Mouse (Mus musculus): ENCODE results near the gene Kri1. TPM values are rescaled to one million over a fixed set of nuclear protein-coding genes. Genes with fewer than 3 reads are reported as not detected.
"Not testable (repeated sequence)": the region's sequence is repeated elsewhere in the genome, so short reads cannot be mapped to it uniquely, and the experiment has no call there.

Gene Kri1
- polyA plus RNA-seq, 1 experiment, result 24.9 TPM

DNA sequence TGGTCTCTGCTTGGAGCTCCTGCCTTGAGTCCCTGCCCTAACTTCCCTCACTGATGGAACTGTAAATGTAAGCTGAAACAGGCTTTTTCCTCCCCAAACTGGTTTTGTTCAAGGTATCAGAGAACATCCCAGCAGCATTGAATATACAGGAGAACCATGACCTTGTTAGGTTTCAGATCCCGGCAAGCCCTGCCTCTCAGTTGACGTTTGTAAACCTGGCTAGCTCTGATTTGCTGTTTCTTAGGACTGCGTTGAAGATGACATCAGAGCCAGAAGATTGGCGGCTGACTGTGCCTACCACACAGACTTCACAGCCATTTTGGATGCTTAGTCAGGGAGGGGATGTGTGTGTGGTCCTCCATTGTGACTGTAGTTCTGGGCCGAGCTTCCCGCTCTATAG lies 63.9 kb downstream of the Kri1 start:
- TF ChIP-seq POLR2A (IDR thresholded peaks at IDR 0.05; ENCODE audit: low read depth, low read length) (no peak), CTCF (IDR thresholded peaks at IDR 0.05; ENCODE audit: borderline replicate concordance, insufficient read depth, low read length) (no peak)
- Histone ChIP-seq H3K27ac (ENCODE audit: insufficient read depth, low read length) (no peak overlapping the region), H3K4me1 (ENCODE audit: control insufficient read depth, insufficient read depth, low read length) (no peaks in the 10 kb centered on the region), H3K4me3 (ENCODE audit: insufficient read depth, low read length) (no peak overlapping the region)

DNA sequence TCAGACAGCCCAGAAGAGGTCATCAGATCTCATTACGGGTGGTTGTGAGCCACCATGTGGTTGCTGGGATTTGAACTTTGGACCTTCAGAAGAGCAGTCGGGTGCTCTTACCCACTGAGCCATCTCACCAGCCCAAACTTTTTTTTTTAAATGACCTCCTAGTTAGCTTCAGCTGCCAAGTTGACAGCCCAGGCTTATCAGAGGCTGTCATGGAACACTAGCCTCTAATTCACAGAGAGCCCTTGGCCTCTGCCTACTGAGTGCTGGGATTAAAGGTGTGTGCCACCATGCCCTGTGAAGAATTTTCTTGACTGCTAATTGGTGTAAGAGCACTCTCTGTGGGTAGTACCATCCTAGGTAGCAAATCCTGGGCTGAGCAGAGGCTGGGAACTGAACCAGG lies 64.3 kb downstream of the Kri1 start:
- not testable (repeated sequence) for H3K27ac ChIP-seq (ENCODE audit: insufficient read depth, low read length); H3K4me1 ChIP-seq (ENCODE audit: control insufficient read depth, insufficient read depth, low read length); H3K4me3 ChIP-seq (ENCODE audit: insufficient read depth, low read length)

Other genes starting within 250 kb of the Kri1 start
- not detected in 2 replicates for gene Zglp1, start 220.9 kb downstream of the Kri1 start, polyA plus RNA-seq (2011; ENCODE audit: insufficient read length, low read depth, missing spikeins)
- 0.35 and 0.44 TPM in 2 replicates for gene Gm49373, start 214.9 kb downstream of the Kri1 start, polyA plus RNA-seq (2011; ENCODE audit: insufficient read length, low read depth, missing spikeins)
- 20.9 and 29.0 TPM in 2 replicates for gene Fdx1l, start 214.4 kb downstream of the Kri1 start, polyA plus RNA-seq (2011; ENCODE audit: insufficient read length, low read depth, missing spikeins)
- gene Gm38431, start 196.0 kb downstream of the Kri1 start, polyA plus RNA-seq (2011; ENCODE audit: insufficient read length, low read depth, missing spikeins), result 2.4 and 5.2 TPM in 2 replicates
- gene Raver1, start 196.0 kb downstream of the Kri1 start, polyA plus RNA-seq (2011; ENCODE audit: insufficient read length, low read depth, missing spikeins), result 34.2 and 40.8 TPM in 2 replicates
- gene Tyk2, start 156.7 kb downstream of the Kri1 start, polyA plus RNA-seq (2011; ENCODE audit: insufficient read length, low read depth, missing spikeins), result 11.1 and 15.1 TPM in 2 replicates
- gene Cdc37, start 138.0 kb downstream of the Kri1 start, polyA plus RNA-seq (2011; ENCODE audit: insufficient read length, low read depth, missing spikeins), result 142 and 166 TPM in 2 replicates
- 14.7 and 20.6 TPM in 2 replicates for gene Pde4a, start 122.3 kb downstream of the Kri1 start, polyA plus RNA-seq (2011; ENCODE audit: insufficient read length, low read depth, missing spikeins)
- 23.2 and 27.4 TPM in 2 replicates for gene Keap1, start 48.6 kb downstream of the Kri1 start, polyA plus RNA-seq (2011; ENCODE audit: insufficient read length, low read depth, missing spikeins)
- not detected in 2 replicates for gene S1pr5, start 39.5 kb downstream of the Kri1 start, polyA plus RNA-seq (2011; ENCODE audit: insufficient read length, low read depth, missing spikeins)
- 5.3 and 8.2 TPM in 2 replicates for gene Atg4d, start 22.7 kb downstream of the Kri1 start, polyA plus RNA-seq (2011; ENCODE audit: insufficient read length, low read depth, missing spikeins)
- 13.0 and 16.5 TPM in 2 replicates for gene Cdkn2d, start 3.4 kb upstream of the Kri1 start, polyA plus RNA-seq (2011; ENCODE audit: insufficient read length, low read depth, missing spikeins)
- not detected in 2 replicates for gene Ap1m2, start 24.4 kb upstream of the Kri1 start, polyA plus RNA-seq (2011; ENCODE audit: insufficient read length, low read depth, missing spikeins)
- 115 and 125 TPM in 2 replicates for gene Slc44a2, start 32.7 kb upstream of the Kri1 start, polyA plus RNA-seq (2011; ENCODE audit: insufficient read length, low read depth, missing spikeins)
- gene Ilf3, start 79.9 kb upstream of the Kri1 start, polyA plus RNA-seq (2011; ENCODE audit: insufficient read length, low read depth, missing spikeins), result 80.9 and 94.0 TPM in 2 replicates
- 30.0 and 35.8 TPM in 2 replicates for gene Qtrt1, start 123.9 kb upstream of the Kri1 start, polyA plus RNA-seq (2011; ENCODE audit: insufficient read length, low read depth, missing spikeins)
- gene Dnm2, start 136.9 kb upstream of the Kri1 start, polyA plus RNA-seq (2011; ENCODE audit: insufficient read length, low read depth, missing spikeins), result 77.2 and 93.4 TPM in 2 replicates
- gene Tmed1, start 222.3 kb upstream of the Kri1 start, polyA plus RNA-seq (2011; ENCODE audit: insufficient read length, low read depth, missing spikeins), result 29.6 and 32.1 TPM in 2 replicates
- gene AB124611, start 238.2 kb upstream of the Kri1 start, polyA plus RNA-seq (2011; ENCODE audit: insufficient read length, low read depth, missing spikeins), result 0.44 TPM in 1 of 2 replicates, not detected in the other